Mouse (Mus musculus) lung, embryonic 15.5 days (tissue): ENCODE data around the gene Btbd8. TPM values are rescaled to one million over a fixed set of nuclear protein-coding genes. Genes with fewer than 3 reads are reported as not detected.

ENCODE experiments used
- ATAC-seq: fragments of 200-750 bp; cut with Nextera tagmentation; 2 replicates; pipeline ENCODE4 v1.8.0; 2017; ENCODE audit warnings: moderate number of reproducible peaks, borderline replicate concordance; ENCODE audit not compliant: low FRiP score, low TSS enrichment; ENCODE audit errors: extremely low read depth
- H3K27ac ChIP-seq: fragments of 300-500 bp; sonication (generic); 2 replicates; pipeline ENCODE4 v1.5.1; 2015; ENCODE audit warnings: moderate library complexity, mild to moderate bottlenecking, inconsistent platforms
- H3K27me3 ChIP-seq: fragments of 300-500 bp; sonication (generic); 2 replicates; pipeline ENCODE4 v1.6.1; 2015; ENCODE audit warnings: inconsistent platforms
- H3K36me3 ChIP-seq: fragments of 300-500 bp; sonication (generic); 2 replicates; pipeline ENCODE4 v1.6.1; 2015; ENCODE audit warnings: inconsistent platforms
- H3K4me1 ChIP-seq: fragments of 300-500 bp; sonication (generic); 2 replicates; pipeline ENCODE4 v1.6.1; 2015; ENCODE audit warnings: inconsistent platforms
- H3K4me2 ChIP-seq: fragments of 300-500 bp; sonication (generic); 2 replicates; pipeline ENCODE4 v1.6.1; 2015; ENCODE audit warnings: inconsistent platforms, mild to moderate bottlenecking, moderate library complexity
- H3K4me3 ChIP-seq: fragments of 300-500 bp; sonication (generic); 2 replicates; pipeline ENCODE4 v1.5.1; 2015; ENCODE audit warnings: mild to moderate bottlenecking, inconsistent platforms
- H3K9ac ChIP-seq: fragments of 300-500 bp; sonication (generic); 2 replicates; pipeline ENCODE4 v1.6.1; 2015; ENCODE audit warnings: inconsistent platforms
- H3K9me3 ChIP-seq: fragments of 300-500 bp; sonication (generic); 2 replicates; pipeline ENCODE4 v1.6.1; 2016; ENCODE audit warnings: inconsistent platforms
- WGBS: fragments of 180-500 bp; shearing (Covaris S2); methylation state at CpG from one replicate; pipeline ENCODE4 v1.1.7; 2015; 5-methylcytosine and 5-hydroxymethylcytosine counted together
- polyA plus RNA-seq: library from polyadenylated mRNA; unstranded; fragments of >200 nt; fragmentation: Nextera tagmentation; extraction: Ambion mirVana; gene quantifications from 2 replicates; pipeline ENCODE4 v1.2.1, GENCODE M21; 2015

The Btbd8 gene
- polyA plus RNA-seq, 1 experiment from 2014 or later = 4.8 TPM

GRCm38 (mm10) chr5:107528856-107529255, 91.1 kb downstream of the Btbd8 start:
- ATAC-seq = no peak
- Histone ChIP-seq H3K4me3 (no peak overlapping the region), H3K36me3 (no peaks in the 10 kb centered on the region), H3K9ac (no peak overlapping the region), H3K9me3 (no peaks in the 10 kb centered on the region), H3K4me1 (no peaks in the 10 kb centered on the region), H3K27ac (no peak overlapping the region), H3K27me3 (no peaks in the 10 kb centered on the region), H3K4me2 (no peak overlapping the region)
- WGBS = 89% methylated on average over 3 of the region's 3 CpGs

- no peak overlapping the region for H3K9ac ChIP-seq
- H3K4me3 ChIP-seq = no peak overlapping the region
- no peaks in the 10 kb centered on the region for H3K4me1 ChIP-seq
- no peak overlapping the region for H3K27ac ChIP-seq
- H3K27me3 ChIP-seq = no peaks in the 10 kb centered on the region
- no peaks in the 10 kb centered on the region for H3K9me3 ChIP-seq
- H3K36me3 ChIP-seq = no peaks in the 10 kb centered on the region
- no peak for ATAC-seq
- H3K4me2 ChIP-seq = no peak overlapping the region
- WGBS = 38% methylated on average over 2 of the region's 2 CpGs
These were observed 95.8 kb downstream of the Btbd8 start for GRCm38 (mm10) chr5:107533590-107533989.

- 66% methylated on average over 15 of the region's 15 CpGs for WGBS
- Histone ChIP-seq H3K27me3 (no peaks in the 10 kb centered on the region), H3K4me1 (no peaks in the 10 kb centered on the region), H3K4me3 (no peak within 1 kb of the TSS), H3K27ac (no peak within 1 kb of the TSS), H3K4me2 (no peak within 1 kb of the TSS), H3K9ac (no peak within 1 kb of the TSS), H3K36me3 (no peaks in the 10 kb centered on the region), H3K9me3 (no peaks in the 10 kb centered on the region)
- no peak for ATAC-seq
These were observed 96.8 kb downstream of the Btbd8 start, which contains the start of gene 1700028K03Rik for GRCm38 (mm10) chr5:107534581-107534980. 1700028K03Rik (plus strand) TSS chr5:107534709.

- Histone ChIP-seq H3K36me3 (no peaks in the 10 kb centered on the region), H3K4me1 (no peaks in the 10 kb centered on the region), H3K27ac (no peak overlapping the region), H3K4me2 (no peak overlapping the region), H3K27me3 (no peaks in the 10 kb centered on the region), H3K4me3 (no peak overlapping the region), H3K9me3 (no peaks in the 10 kb centered on the region), H3K9ac (no peak overlapping the region)
- WGBS = 33% methylated on average over 7 of the region's 7 CpGs
- no peak for ATAC-seq
These were observed 103.9 kb downstream of the Btbd8 start for GRCm38 (mm10) chr5:107541696-107542095.

- H3K4me3 ChIP-seq = no peak overlapping the region
- 53% methylated on average over 4 of the region's 4 CpGs for WGBS
- H3K4me1 ChIP-seq = no peaks in the 10 kb centered on the region
- no peaks in the 10 kb centered on the region for H3K27me3 ChIP-seq
- no peak for ATAC-seq
- no peak overlapping the region for H3K9ac ChIP-seq
- H3K27ac ChIP-seq = no peak overlapping the region
- no peaks in the 10 kb centered on the region for H3K9me3 ChIP-seq
- no peak overlapping the region for H3K4me2 ChIP-seq
- peaks cover 4% of the 10 kb centered on the region; the same call in 1 of the 2 replicates for H3K36me3 ChIP-seq
These were observed 108.1 kb downstream of the Btbd8 start for GRCm38 (mm10) chr5:107545927-107546326.

GRCm38 (mm10) chr5:107547955-107548354, 110.2 kb downstream of the Btbd8 start:
- Histone ChIP-seq H3K4me3 (no peak overlapping the region), H3K4me1 (no peaks in the 10 kb centered on the region), H3K27me3 (no peaks in the 10 kb centered on the region), H3K4me2 (no peak overlapping the region), H3K27ac (no peak overlapping the region), H3K9ac (no peak overlapping the region), H3K36me3 (peaks cover 10% of the 10 kb centered on the region; the same call in 1 of the 2 replicates), H3K9me3 (no peaks in the 10 kb centered on the region)
- WGBS = 64% methylated on average over 3 of the region's 3 CpGs
- no peak for ATAC-seq

GRCm38 (mm10) chr5:107548444-107548843, 110.6 kb downstream of the Btbd8 start:
- Histone ChIP-seq H3K27ac (no peak overlapping the region), H3K9me3 (no peaks in the 10 kb centered on the region), H3K27me3 (no peaks in the 10 kb centered on the region), H3K4me2 (no peak overlapping the region), H3K4me3 (no peak overlapping the region), H3K9ac (no peak overlapping the region), H3K36me3 (peaks cover 10% of the 10 kb centered on the region; the same call in 1 of the 2 replicates), H3K4me1 (no peaks in the 10 kb centered on the region)
- WGBS = 79% methylated on average over 3 of the region's 3 CpGs
- no peak for ATAC-seq

- peaks cover 19% of the 10 kb centered on the region; the same call in 1 of the 2 replicates for H3K36me3 ChIP-seq
- no peaks in the 10 kb centered on the region for H3K27me3 ChIP-seq
- no peak overlapping the region for H3K4me2 ChIP-seq
- no peaks in the 10 kb centered on the region for H3K4me1 ChIP-seq
- no peaks in the 10 kb centered on the region for H3K9me3 ChIP-seq
- H3K27ac ChIP-seq = no peak overlapping the region
- 60% methylated on average over 5 of the region's 5 CpGs for WGBS
- no peak overlapping the region for H3K4me3 ChIP-seq
- no peak overlapping the region for H3K9ac ChIP-seq
- ATAC-seq = no peak
These were observed 116.5 kb downstream of the Btbd8 start for GRCm38 (mm10) chr5:107554336-107554735.

GRCm38 (mm10) chr5:107556969-107557368, 119.2 kb downstream of the Btbd8 start:
- no peak overlapping the region for H3K4me3 ChIP-seq
- H3K36me3 ChIP-seq = peaks cover 24% of the 10 kb centered on the region
- 47% methylated on average over 3 of the region's 3 CpGs for WGBS

More at GRCm38 (mm10) chr5:107556969-107557368, 119.2 kb downstream of the Btbd8 start:
- no peak overlapping the region for H3K4me2 ChIP-seq
- H3K4me1 ChIP-seq = no peaks in the 10 kb centered on the region
- no peaks in the 10 kb centered on the region for H3K9me3 ChIP-seq
- ATAC-seq = no peak
- H3K27me3 ChIP-seq = no peaks in the 10 kb centered on the region
- H3K27ac ChIP-seq = no peak overlapping the region
- no peak overlapping the region for H3K9ac ChIP-seq

Other genes starting within 250 kb of the Btbd8 start
- 20.0 and 22.2 TPM in 2 replicates for gene Tgfbr3, start 148.4 kb upstream of the Btbd8 start, polyA plus RNA-seq
- gene Brdt, start 106.8 kb upstream of the Btbd8 start, polyA plus RNA-seq = 1.4 and 2.1 TPM in 2 replicates
- 2.5 TPM in 2 replicates for gene Ephx4, start 35.3 kb upstream of the Btbd8 start, polyA plus RNA-seq
- not detected in 2 replicates for gene Lpcat2b, start 6.4 kb upstream of the Btbd8 start, polyA plus RNA-seq
- gene Gm42669, start 69.6 kb downstream of the Btbd8 start, polyA plus RNA-seq = 0.30 and 0.36 TPM in 2 replicates
- 0.05 TPM in 2 replicates for gene 1700028K03Rik, start 96.7 kb downstream of the Btbd8 start, polyA plus RNA-seq
- 14.4 and 14.7 TPM in 2 replicates for gene Rpap2, start 159.4 kb downstream of the Btbd8 start, polyA plus RNA-seq
- 23.4 and 24.6 TPM in 2 replicates for gene Glmn, start 159.9 kb downstream of the Btbd8 start, polyA plus RNA-seq